Mouse (Mus musculus) ovary, postnatal 36 days (tissue): ENCODE data around the gene Gm12886.

Experiments
- DNase-seq: peaks from one replicate; pipeline ENCODE4 v3.0.0; 2022; ENCODE audit warnings: low spot score, mixed read lengths

Gm12886 gene

GRCm38 (mm10) chr4:121422999-121423398 lies at the start of gene Gm12886:
Gm12886 (minus strand) TSS chr4:121423099.
- no peak for DNase-seq
